ENCODE assay signal across 8 mouse cellular contexts in the genomic region with DNA sequence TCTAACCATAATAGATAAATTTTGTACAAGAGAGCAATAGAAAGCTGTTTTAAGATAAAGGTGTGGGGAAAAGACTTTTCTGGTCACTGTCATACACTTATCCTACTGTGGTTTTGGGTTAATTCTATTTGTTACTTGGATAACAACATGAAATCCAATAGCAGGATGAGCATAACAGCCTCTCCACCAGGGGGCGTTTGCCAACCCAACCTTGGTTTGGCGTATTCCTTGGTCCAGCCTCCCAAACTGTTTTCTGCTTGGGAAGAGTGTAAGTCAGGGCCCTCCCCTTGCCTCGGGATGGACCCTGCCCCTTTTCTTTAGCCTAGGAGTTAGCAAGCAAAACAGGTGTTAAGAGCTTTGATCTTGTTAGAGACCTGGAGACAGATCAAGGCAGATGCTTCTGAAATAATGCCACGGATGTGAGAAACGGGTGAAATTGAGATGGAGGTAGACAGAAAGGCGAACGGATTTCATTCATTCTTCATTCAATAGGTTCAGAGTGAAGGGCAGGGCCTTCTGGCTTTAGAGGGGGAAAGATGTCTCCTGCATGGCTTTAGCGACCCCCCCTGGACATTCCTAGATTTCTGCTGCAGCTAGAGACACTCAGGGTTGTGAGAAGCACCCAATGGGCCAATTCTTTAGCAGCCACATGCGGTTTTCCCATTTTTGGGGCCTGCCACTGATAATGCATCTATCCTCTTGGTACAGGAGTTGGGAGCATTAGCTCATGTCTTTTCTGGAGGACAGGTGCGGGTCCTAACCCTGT.
DNase-seq lines count a peak whose midpoint lies in the region; ATAC-seq and TF ChIP-seq lines count a peak whose summit lies in the region.

No protein-coding gene starts in this region.

- no peaks in the 10 kb centered on the region for H3K4me1 ChIP-seq in bone marrow macrophage, adult 2 months (ENCODE audit: control insufficient read depth, insufficient read depth, low read length)
- peaks cover 17% of the 10 kb centered on the region for H3K4me1 ChIP-seq in limb, embryonic 10.5 days
- no peaks in the 10 kb centered on the region for H3K4me1 ChIP-seq in small intestine, adult 2 months (ENCODE audit: control insufficient read depth, insufficient read depth, insufficient read length, low read length)

- H3K36me3 ChIP-seq in limb, embryonic 10.5 days, result no peaks in the 10 kb centered on the region
- H3K36me3 ChIP-seq in small intestine, adult 2 months (ENCODE audit: control insufficient read depth, insufficient read depth, low read length), result no peaks in the 10 kb centered on the region

- peak; percentile 53 to 55 for DNase-seq in left cerebral cortex, postnatal 14 days (ENCODE audit: low spot score in 2 of 2)
- no peak for DNase-seq in left cerebral cortex, postnatal 36 days (ENCODE audit: low spot score in 2 of 2)
- peak; percentile 40 for DNase-seq in Muller cell, postnatal 12 days (ENCODE audit: inconsistent ontology term)
- peak; percentile 79 for DNase-seq in limb, embryonic 10.5 days (ENCODE audit: low spot score)
- no peak for DNase-seq in frontal cortex, postnatal 25 days (ENCODE audit: low spot score in 2 of 2)

- no peaks in the 10 kb centered on the region for H3K9me3 ChIP-seq in limb, embryonic 10.5 days (replicated peaks)

- H3K27ac ChIP-seq in bone marrow macrophage, adult 2 months (ENCODE audit: insufficient read depth, low read depth, low read length), result no peak overlapping the region
- H3K27ac ChIP-seq in limb, embryonic 10.5 days, result no peak overlapping the region
- H3K27ac ChIP-seq in small intestine, adult 2 months (ENCODE audit: insufficient read depth, low read depth, low read length), result no peak overlapping the region

- no peak for TF ChIP-seq POLR2A in bone marrow macrophage, adult 2 months (IDR thresholded peaks at IDR 0.05; ENCODE audit: borderline replicate concordance, low read depth, low read length)
- no peak for TF ChIP-seq POLR2A in small intestine, adult 2 months (IDR thresholded peaks at IDR 0.05; ENCODE audit: low read depth, low read length)

- no peak overlapping the region for H3K4me3 ChIP-seq in bone marrow macrophage, adult 2 months (ENCODE audit: insufficient read depth, low read length)
- no peak overlapping the region for H3K4me3 ChIP-seq in limb, embryonic 10.5 days
- no peak overlapping the region for H3K4me3 ChIP-seq in small intestine, adult 2 months (ENCODE audit: low read depth, low read length)

- WGBS in limb, embryonic 10.5 days, result 29% methylated on average over 10 of the region's 10 CpGs
- WGBS in small intestine, adult 2 months, result 33% methylated on average over 10 of the region's 10 CpGs

- peak; percentile 92 for TF ChIP-seq CTCF in bone marrow macrophage, adult 2 months (IDR thresholded peaks at IDR 0.05; ENCODE audit: low read depth, low read length)
- TF ChIP-seq CTCF in small intestine, adult 2 months (IDR thresholded peaks at IDR 0.05; ENCODE audit: extremely low read depth, insufficient read length, insufficient replicate concordance, low read depth, low read length), result peak; percentile 75; the same call in 1 of the 2 replicates

- intact Hi-C loops in left cerebral cortex, postnatal 14 days (cut with DNase I), result no loop called here
- intact Hi-C loops in left cerebral cortex, postnatal 36 days (cut with DNase I), result no loop called here

- H3K27me3 ChIP-seq in limb, embryonic 10.5 days (ENCODE audit: low read depth, poor library complexity, severe bottlenecking), result peaks cover 35% of the 10 kb centered on the region
- H3K27me3 ChIP-seq in small intestine, adult 2 months (ENCODE audit: control insufficient read depth, insufficient read depth, low read length), result peaks cover 6% of the 10 kb centered on the region

- 0 out of 2 replicates have a peak, but pooled peaks have one; percentile 50 for ATAC-seq in erythroblast, adult 5-6 weeks (replicated peaks; ENCODE audit: low FRiP score, poor library complexity, severe bottlenecking)

Comparison
In these comparisons a context has a peak if more than half of its experiments do, and no peak if none do; other contexts are left out.
1. DNase-seq: peak in left cerebral cortex, postnatal 14 days (2 of 2), Muller cell, postnatal 12 days (single experiment) and limb, embryonic 10.5 days (single experiment); none in left cerebral cortex, postnatal 36 days (0 of 2) and frontal cortex, postnatal 25 days (0 of 2).